Mouse (Mus musculus): ENCODE results near the gene Gm20517.

DNA sequence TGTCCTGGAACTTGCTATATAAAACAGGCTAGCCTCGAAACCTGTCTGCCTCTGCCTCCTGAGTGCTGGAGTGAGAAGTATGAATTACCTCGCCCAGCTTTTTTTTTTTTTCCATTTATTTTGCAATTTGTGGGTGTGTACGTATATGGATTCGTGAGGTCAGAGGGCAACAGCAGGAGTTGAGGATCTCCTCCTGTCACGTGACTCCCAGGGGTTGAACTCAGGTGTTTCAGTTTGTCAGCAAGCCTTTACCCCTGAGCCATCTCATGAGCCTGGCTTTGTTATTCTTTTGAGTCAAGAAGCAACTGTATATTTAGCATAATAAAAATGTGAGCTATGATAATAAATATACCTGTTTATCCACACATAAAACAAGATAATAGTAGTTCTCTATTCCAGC is 44.3 kb downstream of the Gm20517 start:
- TF ChIP-seq CTCF (IDR thresholded peaks at IDR 0.05; ENCODE audit: insufficient read depth, low read length) (no peak), POLR2A (IDR thresholded peaks at IDR 0.05; ENCODE audit: borderline replicate concordance, extremely low read depth, low read depth, low read length) (no peak)
